Mouse (Mus musculus) G1E (cell line): ENCODE measurements around the gene Lrrn3. TPM values are rescaled to one million over a fixed set of nuclear protein-coding genes. Genes with fewer than 3 reads are reported as not detected.

ENCODE experiments used
- ATAC-seq: 2 replicates; pipeline ENCODE4 v1.8.0; 2016; ENCODE audit warnings: mild to moderate bottlenecking; ENCODE audit not compliant: insufficient number of reproducible peaks, poor library complexity, low FRiP score, severe bottlenecking; ENCODE audit errors: extremely low read depth
- DNase-seq: peaks from one replicate; pipeline ENCODE4 v3.0.0; 2012; ENCODE audit warnings: low spot score
- H3K27me3 ChIP-seq: 2 replicates; pipeline ENCODE4 v1.6.1; 2012; ENCODE audit warnings: mild to moderate bottlenecking, low read length, inconsistent platforms; ENCODE audit not compliant: insufficient read depth
- H3K36me3 ChIP-seq: replicated peaks from 2 replicates; pipeline ENCODE3; 2012; ENCODE audit warnings: mild to moderate bottlenecking, inconsistent platforms
- H3K4me1 ChIP-seq: 2 replicates; pipeline ENCODE4 v1.6.1; 2012; ENCODE audit warnings: low read depth, low read length, inconsistent platforms, mixed read lengths; ENCODE audit not compliant: insufficient read depth
- H3K4me3 ChIP-seq: 2 replicates; pipeline ENCODE4 v1.5.1; 2012; ENCODE audit warnings: low read depth, mild to moderate bottlenecking, inconsistent platforms, low read length, moderate library complexity, mixed read lengths
- H3K9me3 ChIP-seq: replicated peaks from 2 replicates; pipeline ENCODE4 v1.6.1; 2012; ENCODE audit warnings: inconsistent platforms
- CTCF ChIP-seq: IDR thresholded peaks from 2 replicates; pipeline ENCODE4 v1.5.1; 2012; ENCODE audit warnings: low read depth, low read length, inconsistent platforms, mixed read lengths
- GATA1 ChIP-seq: IDR thresholded peaks from 2 replicates; pipeline ENCODE4 v1.6.1; 2012; ENCODE audit warnings: borderline replicate concordance, low read length, inconsistent platforms, mixed read lengths
- GATA2 ChIP-seq: IDR thresholded peaks from 2 replicates; pipeline ENCODE4 v1.6.1; 2012; ENCODE audit warnings: low read depth, low read length, inconsistent platforms, borderline replicate concordance
- POLR2AphosphoS5 ChIP-seq: IDR thresholded peaks from 2 replicates; pipeline ENCODE4 v1.6.1; 2012; ENCODE audit warnings: low read depth, low read length, inconsistent platforms; ENCODE audit not compliant: insufficient replicate concordance
- TAL1 ChIP-seq: conservative IDR thresholded peaks from 2 replicates; pipeline ENCODE4 v1.6.1; 2012; ENCODE audit warnings: low read depth, low read length, inconsistent platforms, mixed read lengths
- polyA plus RNA-seq: library from polyadenylated mRNA; stranded (reverse); fragments of >175 nt; gene quantifications from 2 replicates; pipeline ENCODE4 v1.2.3, GENCODE M21; 2012
- total RNA-seq, 2 experiments: library from RNA; stranded (forward) in 1 of 2; stranded (reverse) in 1 of 2; fragments of 200-1000 nt in 1 of 2; fragments of >200 nt in 1 of 2; fragmentation: Nextera tagmentation in 1 of 2; gene quantifications; 2 replicates each; pipeline ENCODE4 v1.2.3; 2014 to 2017

Lrrn3 gene
- total and polyA plus RNA-seq, 3 experiments: 0.66 TPM; not detected in 2

DNA sequence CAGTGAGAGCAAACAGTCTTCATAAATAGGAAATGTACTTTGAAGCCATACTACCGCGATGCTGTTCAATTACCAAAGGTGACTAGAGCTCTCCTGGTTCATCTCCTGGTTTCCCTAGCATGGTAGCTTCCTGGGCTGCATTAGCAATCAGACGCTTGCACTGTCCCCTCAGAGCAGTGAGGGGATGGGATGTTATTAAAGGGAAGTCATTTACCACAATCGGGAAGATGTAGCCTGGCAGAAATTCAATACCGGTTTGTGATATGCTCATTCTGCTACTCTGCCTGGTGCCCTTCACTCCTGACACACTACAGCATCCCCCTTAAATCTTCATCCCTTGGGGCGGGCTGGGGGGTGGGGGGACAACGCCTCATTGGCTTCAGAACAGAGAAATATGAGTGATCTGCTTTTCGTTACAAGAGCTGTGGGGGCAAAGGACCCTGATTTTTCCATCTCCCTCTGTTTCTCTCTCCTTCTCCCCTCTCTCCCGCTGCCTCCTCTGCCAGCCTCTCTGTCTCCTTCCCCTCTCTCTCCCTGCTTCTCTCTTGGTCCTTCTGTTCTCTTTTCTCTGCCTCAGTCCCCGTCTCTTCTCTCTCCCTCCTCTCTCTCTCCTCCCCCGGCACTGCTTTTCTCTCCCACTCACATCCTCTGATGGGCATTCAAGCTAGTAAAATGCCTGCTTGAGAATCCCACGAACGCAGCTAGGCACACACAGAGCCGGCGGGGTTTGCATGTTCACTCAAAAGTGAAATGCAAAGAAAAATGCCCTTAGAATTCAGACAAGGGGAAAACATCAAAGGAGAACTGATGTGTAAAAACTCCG lies 1.3 kb downstream of the Lrrn3 start:
- Histone ChIP-seq H3K4me3 (no peak overlapping the region), H3K9me3 (no peaks in the 10 kb centered on the region; the same call in 1 of the 2 replicates), H3K27me3 (no peaks in the 10 kb centered on the region), H3K36me3 (no peaks in the 10 kb centered on the region), H3K4me1 (no peaks in the 10 kb centered on the region)
- no peak for DNase-seq
- ATAC-seq: no peak
- TF ChIP-seq TAL1 (no peak), POLR2AphosphoS5 (no peak), GATA1 (no peak), GATA2 (no peak), CTCF (no peak)

- H3K4me1 ChIP-seq: no peaks in the 10 kb centered on the region
- no peaks in the 10 kb centered on the region; the same call in 1 of the 2 replicates for H3K9me3 ChIP-seq
- TF ChIP-seq GATA1: no peak
- no peak for TF ChIP-seq POLR2AphosphoS5
- TF ChIP-seq CTCF: no peak
- DNase-seq: no peak
- H3K36me3 ChIP-seq: no peaks in the 10 kb centered on the region
- H3K4me3 ChIP-seq: no peak overlapping the region
- ATAC-seq: no peak
- no peaks in the 10 kb centered on the region for H3K27me3 ChIP-seq
Measured at GRCm38 (mm10) chr12:41483593-41484451, 2.4 kb downstream of the Lrrn3 start.

DNA sequence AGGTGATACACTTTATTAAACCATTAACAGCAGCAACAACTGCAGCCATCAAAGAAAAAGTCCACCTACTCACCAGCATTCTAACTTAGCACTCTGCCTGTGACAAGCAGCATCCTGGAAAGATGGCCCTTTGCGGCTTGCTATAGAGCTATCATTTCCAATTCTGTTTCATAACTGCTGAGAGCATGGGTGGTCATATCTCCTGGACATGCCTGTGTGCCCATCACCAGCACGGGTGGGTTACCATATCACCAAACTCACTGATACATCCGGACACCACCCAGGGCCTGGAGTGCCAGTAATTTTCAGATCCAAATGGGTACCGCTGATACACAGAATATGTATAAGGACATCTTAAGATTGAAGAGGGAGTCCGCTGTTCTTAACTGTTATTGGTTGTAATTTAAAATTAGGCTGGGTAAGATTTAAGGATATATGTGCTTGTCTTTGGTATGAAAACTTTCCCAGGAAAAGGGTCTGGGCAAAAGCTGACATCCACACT lies 3.1 kb downstream of the Lrrn3 start:
- no peaks in the 10 kb centered on the region for H3K27me3 ChIP-seq
- H3K9me3 ChIP-seq: no peaks in the 10 kb centered on the region; the same call in 1 of the 2 replicates
- H3K36me3 ChIP-seq: no peaks in the 10 kb centered on the region
- no peaks in the 10 kb centered on the region for H3K4me1 ChIP-seq
- TF ChIP-seq POLR2AphosphoS5: no peak
- no peak for TF ChIP-seq TAL1
- no peak for TF ChIP-seq CTCF
- no peak for TF ChIP-seq GATA1
- no peak for TF ChIP-seq GATA2
- DNase-seq (no peak), ATAC-seq (no peak)
- H3K4me3 ChIP-seq: no peak overlapping the region

GRCm38 (mm10) chr12:41481486-41481885 lies 4.7 kb downstream of the Lrrn3 start:
- no peaks in the 10 kb centered on the region for H3K36me3 ChIP-seq
- ATAC-seq: peak; percentile 62
- no peaks in the 10 kb centered on the region for H3K27me3 ChIP-seq

DNA sequence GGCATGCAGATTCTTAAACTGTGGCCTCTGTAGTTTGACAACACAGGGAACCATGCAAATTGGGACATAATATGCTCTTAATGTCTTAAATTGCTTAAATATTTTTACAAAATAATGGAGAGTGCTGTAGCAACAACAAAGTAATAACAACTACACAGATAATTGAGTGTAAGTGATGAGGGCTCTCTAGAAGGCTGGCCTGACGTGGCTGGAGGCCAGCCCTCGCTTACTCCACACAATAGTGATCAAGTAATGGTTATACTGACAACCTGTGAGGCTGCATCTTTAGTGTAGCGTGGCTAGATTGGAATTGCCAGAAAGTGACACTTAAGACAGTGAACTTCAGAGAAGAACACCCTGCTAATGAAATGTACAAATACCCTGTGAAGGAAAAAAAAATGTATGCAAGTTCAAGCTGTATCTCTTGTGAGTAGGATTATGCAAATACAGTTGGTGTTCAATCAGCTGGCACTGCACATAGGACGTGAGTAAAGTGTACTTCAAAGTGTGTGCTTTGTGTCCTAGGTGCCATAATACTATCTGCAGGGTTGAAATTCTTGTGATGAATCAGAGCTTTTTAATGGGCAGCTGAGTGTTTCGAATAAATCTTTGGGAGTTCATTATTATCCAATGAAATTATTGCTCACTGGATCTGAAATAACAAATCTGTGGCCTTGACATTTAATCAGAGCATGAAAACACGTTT lies 17.0 kb downstream of the Lrrn3 start:
- no peak overlapping the region for H3K4me3 ChIP-seq
- no peak; the same call in 1 of the 2 replicates for ATAC-seq
- no peaks in the 10 kb centered on the region for H3K4me1 ChIP-seq
- TF ChIP-seq POLR2AphosphoS5: no peak
- no peak for TF ChIP-seq GATA2
- TF ChIP-seq TAL1: no peak
- no peaks in the 10 kb centered on the region for H3K9me3 ChIP-seq
- no peak for DNase-seq
- no peaks in the 10 kb centered on the region for H3K36me3 ChIP-seq
- no peaks in the 10 kb centered on the region for H3K27me3 ChIP-seq

More at GRCm38 (mm10) chr12:41481486-41481885, 4.7 kb downstream of the Lrrn3 start:
- no peaks in the 10 kb centered on the region for H3K4me1 ChIP-seq
- no peak overlapping the region for H3K4me3 ChIP-seq
- TF ChIP-seq GATA1 (no peak), TAL1 (no peak), POLR2AphosphoS5 (no peak), GATA2 (no peak), CTCF (no peak)
- DNase-seq: no peak
- H3K9me3 ChIP-seq: no peaks in the 10 kb centered on the region; the same call in 1 of the 2 replicates
